Mouse (Mus musculus) T-helper 17 cell (primary cell): ENCODE measurements around the gene Trim66.

Source experiments
- in situ Hi-C, 2 experiments: fragments of 300-600 bp; cut with MboI, MseI; formaldehyde crosslinking; loops; 1 replicate in 1 of 2; 2 replicates in 1 of 2; pipeline ENCODE4 v1.15.1; 2025; ENCODE audit warnings: high pct_unique_total_duplicates in 2 of 2

Gene Trim66

DNA sequence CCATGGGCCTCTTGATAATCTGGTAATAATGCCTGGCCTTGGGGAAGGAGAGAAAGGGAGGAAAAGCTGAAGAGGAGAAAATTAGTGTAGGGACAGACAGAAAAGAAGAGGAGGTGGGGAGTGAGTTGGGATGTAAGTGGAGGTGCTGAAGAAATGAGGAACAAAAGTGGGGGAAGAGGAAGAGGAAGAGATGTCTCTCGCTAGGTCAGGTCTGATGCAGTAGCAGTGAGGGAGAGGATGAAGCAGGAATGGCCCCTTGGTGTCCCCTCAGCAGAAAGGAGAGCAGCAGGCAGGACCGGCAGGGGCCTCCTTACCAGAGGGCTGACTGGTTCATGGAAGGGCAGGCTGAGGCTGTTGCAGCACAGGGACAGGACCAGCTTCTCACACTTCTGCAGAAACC, 52.2 kb downstream of the Trim66 start:
- in situ Hi-C loops, result no loop called here

DNA sequence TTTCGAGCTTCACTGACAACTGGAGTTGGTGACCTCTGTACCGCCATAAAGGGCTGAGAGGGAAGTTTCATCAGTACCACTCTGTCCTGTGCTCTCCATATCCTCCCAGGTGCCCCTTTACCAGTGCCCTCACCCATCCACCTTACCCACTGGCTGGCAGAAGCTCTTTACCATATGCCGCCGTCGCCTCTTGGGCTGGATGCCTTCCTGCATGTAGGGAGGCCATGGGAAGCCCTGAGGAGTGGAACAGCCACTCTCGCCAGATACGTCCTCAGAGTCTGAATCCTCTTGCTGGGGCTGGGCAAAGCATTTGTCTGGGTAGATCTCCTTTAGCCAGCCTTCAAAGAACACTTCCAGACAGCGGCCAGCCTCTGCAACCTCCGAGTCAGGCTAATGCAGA, 53.1 kb downstream of the Trim66 start:
- in situ Hi-C loops, result no loop called here

DNA sequence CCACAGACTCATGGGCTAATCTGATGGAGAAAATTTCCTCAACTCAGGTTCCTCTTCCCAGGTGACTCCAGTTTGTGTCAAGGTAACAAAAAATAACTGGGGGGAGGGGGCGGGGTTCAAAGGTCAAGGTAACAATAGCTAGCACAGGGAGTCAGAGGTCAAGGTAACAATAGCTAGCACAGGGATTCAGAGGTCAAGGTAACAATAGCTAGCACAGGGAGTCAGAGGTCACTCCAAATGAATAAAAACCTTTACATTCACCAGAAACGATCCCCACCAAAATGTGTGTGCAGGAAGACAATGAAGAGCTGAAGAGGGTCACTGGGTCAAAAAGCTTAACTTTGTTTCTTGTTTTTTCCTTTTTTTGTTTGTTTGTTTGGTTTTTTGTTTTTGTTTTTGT, 59.9 kb downstream of the Trim66 start:
- in situ Hi-C loops, result no loop called here

DNA sequence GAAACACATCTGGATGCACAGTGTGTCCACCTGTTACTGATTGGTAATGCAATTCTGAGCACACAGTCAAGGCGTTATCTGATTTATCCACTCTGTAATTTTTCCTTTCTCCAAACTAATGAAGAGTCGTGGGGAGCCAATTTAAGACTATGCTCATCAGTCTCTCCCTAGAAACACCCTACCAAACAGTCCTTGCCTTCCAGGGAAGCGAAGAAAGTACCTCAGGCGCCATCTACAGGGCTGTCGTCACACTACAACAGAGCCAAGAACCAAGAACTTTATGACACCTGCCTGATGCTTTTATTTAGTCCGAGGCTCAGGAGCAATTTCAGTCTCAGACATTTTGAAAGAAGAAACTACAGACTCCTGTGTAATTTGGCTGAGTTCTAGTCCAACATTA, 62.9 kb downstream of the Trim66 start:
- in situ Hi-C loops, result no loop called here

DNA sequence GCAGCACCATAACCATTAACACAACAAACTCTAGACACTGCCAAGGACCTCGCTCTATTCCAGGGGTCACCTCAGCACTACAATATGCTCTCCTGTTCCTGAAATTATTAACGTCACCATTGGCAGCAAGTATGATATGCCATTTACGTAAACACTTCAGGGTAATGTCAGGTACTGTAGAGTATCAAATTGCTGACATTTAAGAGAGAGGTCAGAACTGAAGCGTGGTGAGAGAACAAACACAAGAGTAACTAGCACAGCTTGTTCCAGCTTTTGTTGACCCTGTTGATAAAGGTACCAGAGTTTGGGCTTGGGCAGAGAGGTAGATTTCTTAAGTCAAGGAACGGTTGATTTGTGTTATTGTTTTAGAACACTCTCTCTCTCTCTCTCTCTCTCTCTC, 65.2 kb downstream of the Trim66 start:
- in situ Hi-C loops, result no loop called here

DNA sequence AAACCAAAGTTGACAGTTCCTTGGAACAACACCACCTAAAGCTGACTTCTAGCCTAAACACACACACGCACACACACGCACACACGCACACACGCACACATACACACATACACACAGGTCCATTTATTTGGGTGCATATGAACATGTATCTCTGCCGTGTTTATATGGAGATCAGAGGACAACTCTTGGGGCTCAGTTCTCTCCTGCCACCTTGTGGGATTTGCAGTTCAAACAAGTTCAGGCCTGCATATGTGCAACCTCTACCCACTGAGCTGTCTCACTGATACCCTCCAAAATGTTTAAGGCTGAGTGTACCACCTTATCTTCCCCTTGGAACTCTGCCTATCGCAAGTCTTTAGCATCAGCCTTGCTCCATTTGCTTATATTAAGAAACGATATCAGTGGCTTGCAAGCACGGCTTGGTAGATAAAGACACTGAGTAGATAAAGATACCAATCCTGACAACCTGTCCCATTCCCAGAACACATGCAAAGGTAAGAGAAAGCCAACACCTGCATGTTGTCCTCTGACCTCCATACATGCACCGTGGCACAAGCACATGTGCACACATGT, 67.2 kb downstream of the Trim66 start:
- in situ Hi-C loops, result no loop called here

DNA sequence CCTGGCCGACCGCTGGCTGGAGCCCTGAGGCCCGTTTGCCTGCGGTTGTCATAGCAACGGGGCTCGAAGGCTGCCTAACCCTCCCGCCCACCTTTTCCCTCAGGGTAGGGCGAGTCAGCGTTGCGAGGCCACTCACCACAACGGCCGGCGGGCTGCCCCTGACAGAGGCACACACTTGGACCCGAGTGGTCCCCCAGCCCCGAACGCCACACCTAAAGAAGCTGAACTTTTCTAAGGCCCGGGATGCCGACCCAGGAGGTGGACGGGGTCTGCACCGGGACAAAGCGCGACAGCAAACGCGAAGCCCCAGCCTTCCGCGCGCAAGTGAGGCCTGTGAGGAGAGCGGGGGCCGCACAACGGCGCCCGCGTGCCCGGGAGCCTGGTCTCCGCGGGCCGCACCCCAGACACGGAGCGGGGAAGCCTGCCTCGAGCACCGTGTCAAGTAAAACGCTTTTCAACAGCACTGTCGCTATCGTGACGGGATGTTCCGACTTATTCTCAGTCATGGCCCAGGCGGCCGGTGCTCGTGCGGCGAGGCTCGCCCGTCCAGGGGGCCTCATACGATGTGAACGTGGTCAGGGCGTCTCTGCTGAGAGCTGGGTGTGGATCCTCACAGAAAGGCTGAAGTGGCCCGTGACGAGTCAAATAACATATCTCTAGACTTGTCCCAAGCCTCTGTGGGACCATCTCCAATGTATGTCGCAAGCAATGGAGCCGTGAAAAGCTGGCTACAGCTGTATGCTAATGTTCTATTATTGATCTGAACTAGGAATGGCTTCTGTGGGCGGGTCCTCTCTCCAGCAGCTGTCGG, 68.9 kb downstream of the Trim66 start, which contains the start of gene Stk33:
Gene Stk33, minus strand, starts transcription at position 301 of the 811 bp plus-strand sequence.
- in situ Hi-C loops, result loop anchor here in 1 of 2 experiments (5.0 kb wide), 1 partner anchor 207 kb away; no protein-coding TSS in a partner anchor

DNA sequence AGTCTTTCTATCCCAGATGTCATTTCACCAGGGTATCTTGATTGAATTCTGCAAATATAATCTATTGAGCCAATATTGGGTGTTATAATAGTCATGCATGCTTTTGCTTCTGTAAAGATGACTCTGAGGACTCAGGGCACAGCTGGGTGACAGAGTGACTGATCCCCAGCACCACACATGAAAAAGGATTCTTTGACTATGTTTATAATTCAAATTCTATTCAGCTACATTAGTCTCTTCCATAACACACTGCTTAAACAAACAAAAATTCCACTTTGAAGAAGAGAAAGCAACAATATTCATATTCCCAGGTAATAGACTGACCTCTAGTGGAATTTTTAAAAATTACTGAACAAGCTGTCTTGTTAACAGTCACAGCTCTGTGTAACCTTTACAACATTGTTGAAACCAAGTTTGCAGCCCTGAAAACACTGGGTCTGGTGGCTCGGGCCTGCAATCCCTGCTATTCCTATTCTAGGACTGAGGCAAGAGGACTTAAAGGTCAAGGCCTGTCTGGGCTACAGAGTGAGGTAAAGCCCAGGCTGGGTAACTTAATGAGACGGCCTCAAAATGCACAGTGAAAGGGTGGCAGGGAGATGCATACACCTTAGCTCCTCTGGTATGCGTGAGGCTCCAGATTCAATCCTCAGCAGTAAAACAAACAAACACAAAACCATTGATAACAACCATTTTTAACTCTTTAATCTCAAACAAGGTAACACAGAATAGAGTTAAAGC, 83.3 kb downstream of the Trim66 start:
- in situ Hi-C loops, result loop anchor here (5.0 kb wide), 2 partner anchors 197 to 287 kb away; no protein-coding TSS in a partner anchor

DNA sequence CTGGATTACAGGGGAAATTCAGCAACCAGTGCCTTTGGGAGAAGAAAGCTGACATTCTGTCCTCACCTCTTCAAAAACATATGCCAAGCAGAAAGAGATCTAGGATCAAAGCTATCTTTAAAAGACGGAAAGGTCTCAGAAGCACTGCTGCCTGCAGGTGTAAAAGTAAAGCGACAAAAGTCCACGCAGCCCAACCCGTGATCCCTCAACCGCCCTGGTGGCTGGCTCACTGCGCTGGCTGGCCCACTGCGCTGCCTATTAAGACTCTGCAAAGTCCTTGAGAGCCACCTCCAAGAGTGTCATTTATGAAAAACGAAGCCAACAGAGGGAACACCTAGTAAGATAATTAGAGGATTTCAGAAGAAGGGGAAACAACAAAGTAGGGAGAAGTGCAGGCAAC, 85.1 kb downstream of the Trim66 start:
- in situ Hi-C loops, result loop anchor here in 1 of 2 experiments (5.0 kb wide), 1 partner anchor 286 kb away; no protein-coding TSS in a partner anchor

DNA sequence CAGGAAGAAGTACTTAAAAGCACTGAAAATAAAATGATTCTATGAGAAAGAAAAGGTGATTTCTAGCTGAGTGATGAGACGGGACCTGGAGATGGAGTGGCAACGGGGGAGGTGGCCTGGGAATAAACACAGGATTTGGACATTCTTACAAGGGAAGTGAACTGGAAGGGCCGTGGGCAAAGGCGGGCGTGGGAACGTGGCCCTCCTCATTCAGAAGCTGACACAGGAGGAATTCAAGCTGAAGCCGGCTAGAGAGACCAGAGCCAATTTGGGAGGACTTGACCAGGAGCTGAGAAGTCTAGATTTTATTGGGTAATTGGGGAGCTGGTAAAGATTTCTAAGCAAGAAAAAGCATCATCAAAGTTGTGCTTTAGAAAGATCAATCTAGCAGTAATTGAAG, 102.4 kb downstream of the Trim66 start:
- in situ Hi-C loops, result no loop called here

DNA sequence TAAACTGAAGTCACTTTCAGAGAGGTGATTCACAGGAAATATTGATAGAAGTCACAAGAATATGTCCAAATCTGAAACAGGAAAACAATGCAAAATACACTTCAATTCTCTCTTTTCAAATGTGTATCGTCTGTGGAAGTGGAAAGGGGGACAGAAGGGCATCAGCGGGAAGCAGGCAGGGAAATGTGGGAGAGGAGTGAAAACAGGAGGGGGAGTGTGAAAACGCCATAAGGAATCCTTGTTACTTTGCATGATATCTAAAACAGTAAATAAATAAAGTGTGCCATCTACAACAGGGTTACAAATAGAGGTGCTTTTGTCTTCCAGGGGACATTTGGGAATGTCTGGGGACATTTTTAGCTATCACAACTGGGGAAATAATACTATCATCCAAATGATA, 108.6 kb downstream of the Trim66 start:
- in situ Hi-C loops, result no loop called here
